Mouse (Mus musculus) embryo, embryonic 10 days (tissue): Measurements from ENCODE around the gene Dennd4a.
A peak's percentile ranks its signal among the peaks of the same experiment; 100 is the strongest.
"Not testable (repeated sequence)": the region's sequence is repeated elsewhere in the genome, so short reads cannot be mapped to it uniquely, and the experiment has no call there.

Experiments used
- DNase-seq: peaks from one replicate; pipeline ENCODE4 v3.0.0-alpha.2; 2015; ENCODE audit warnings: low spot score

The Dennd4a gene

GRCm38 (mm10) chr9:64811538-64812474, 666 bp downstream of the Dennd4a start:
- peak; percentile 74 for DNase-seq

GRCm38 (mm10) chr9:64812475-64812860, 1.3 kb downstream of the Dennd4a start:
- DNase-seq, result no peak

GRCm38 (mm10) chr9:64814273-64814672, 3.1 kb downstream of the Dennd4a start:
- DNase-seq, result no peak

GRCm38 (mm10) chr9:64819686-64820085, 8.5 kb downstream of the Dennd4a start:
- not testable (repeated sequence) for DNase-seq

- DNase-seq, result no peak
Observed at GRCm38 (mm10) chr9:64820086-64820795, 9.1 kb downstream of the Dennd4a start.

GRCm38 (mm10) chr9:64822235-64822634, 11.1 kb downstream of the Dennd4a start:
- no peak for DNase-seq

- DNase-seq, result no peak
Observed at GRCm38 (mm10) chr9:64824389-64825008, 13.4 kb downstream of the Dennd4a start.

- DNase-seq, result no peak
Observed at GRCm38 (mm10) chr9:64830092-64830618, 19.0 kb downstream of the Dennd4a start.

GRCm38 (mm10) chr9:64830641-64831040, 19.5 kb downstream of the Dennd4a start:
- no peak for DNase-seq

- DNase-seq, result no peak
Observed at GRCm38 (mm10) chr9:64831760-64832159, 20.6 kb downstream of the Dennd4a start.

GRCm38 (mm10) chr9:64834418-64834817, 23.3 kb downstream of the Dennd4a start:
- DNase-seq, result no peak

- DNase-seq, result no peak
Observed at GRCm38 (mm10) chr9:64845355-64845754, 34.2 kb downstream of the Dennd4a start.

GRCm38 (mm10) chr9:64849548-64849947, 38.4 kb downstream of the Dennd4a start:
- DNase-seq, result no peak

- no peak for DNase-seq
Observed at GRCm38 (mm10) chr9:64860083-64860482, 48.9 kb downstream of the Dennd4a start.

- DNase-seq, result peak; percentile 22
Observed at GRCm38 (mm10) chr9:64862687-64863086, 51.5 kb downstream of the Dennd4a start.

- no peak for DNase-seq
Observed at GRCm38 (mm10) chr9:64886008-64886407, 74.9 kb downstream of the Dennd4a start.

- no peak for DNase-seq
Observed at GRCm38 (mm10) chr9:64896605-64897004, 85.5 kb downstream of the Dennd4a start.

- no peak for DNase-seq
Observed at GRCm38 (mm10) chr9:64902866-64903265, 91.7 kb downstream of the Dennd4a start.

- peak; percentile 89 for DNase-seq
Observed at GRCm38 (mm10) chr9:64903386-64903785, 92.2 kb downstream of the Dennd4a start.

- no peak for DNase-seq
Observed at GRCm38 (mm10) chr9:64904917-64905640, 93.9 kb downstream of the Dennd4a start.

GRCm38 (mm10) chr9:64907441-64907840, 96.3 kb downstream of the Dennd4a start:
- no peak for DNase-seq

- DNase-seq, result no peak
Observed at GRCm38 (mm10) chr9:64913406-64913805, 102.3 kb downstream of the Dennd4a start.
